Mouse (Mus musculus) right cerebral cortex, postnatal 10 days (tissue): ENCODE results near the gene Cd36.

Experiments used
- DNase-seq, 2 experiments: peaks; one replicate each; pipeline ENCODE4 v3.0.0; 2021; ENCODE audit warnings: low spot score in 2 of 2

Gene Cd36

GRCm38 (mm10) chr5:17858399-17858798, 30.2 kb downstream of the Cd36 start:
- DNase-seq = no peak

DNA sequence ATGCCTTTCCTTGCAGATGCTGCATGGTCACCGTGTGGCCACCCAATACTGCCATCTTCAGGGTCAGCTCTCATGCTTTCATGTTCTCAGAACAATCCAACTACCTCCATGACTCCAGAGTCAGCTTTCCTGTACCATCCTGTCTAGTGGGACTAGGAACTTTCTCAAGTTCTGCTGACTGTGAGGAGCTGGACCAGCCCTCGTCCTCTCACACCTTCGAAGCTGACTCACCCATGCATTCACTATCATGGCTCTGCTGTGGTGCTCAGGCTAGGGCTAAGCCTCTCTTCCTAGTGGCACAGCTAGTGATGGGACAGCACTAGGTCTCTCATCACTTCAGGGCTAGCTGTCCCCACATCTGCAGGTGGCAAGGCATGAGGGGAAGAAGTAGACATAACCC, 30.7 kb downstream of the Cd36 start:
- no peak for DNase-seq

DNA sequence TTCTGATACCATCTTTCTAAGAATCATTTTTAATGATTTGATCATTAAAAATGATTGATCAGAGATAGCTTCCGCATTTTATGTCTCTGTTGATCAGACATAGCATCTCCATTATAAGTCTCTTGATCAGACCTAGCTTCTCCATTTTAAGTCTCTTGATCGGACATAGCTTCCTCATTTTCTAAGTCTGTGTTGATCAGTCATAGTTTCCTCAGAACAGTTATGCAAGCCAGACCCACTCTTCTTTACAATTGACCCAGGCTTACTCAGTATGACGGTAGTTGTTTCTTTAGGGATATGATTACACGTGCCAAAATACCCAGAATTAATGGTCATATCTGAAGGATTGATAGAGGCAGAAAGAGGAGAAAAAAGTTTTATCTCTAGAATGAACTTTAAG, 31.3 kb downstream of the Cd36 start:
- no peak for DNase-seq

GRCm38 (mm10) chr5:17854127-17854923, 34.3 kb downstream of the Cd36 start:
- no peak for DNase-seq

GRCm38 (mm10) chr5:17850582-17850981, 38.0 kb downstream of the Cd36 start:
- DNase-seq = no peak

DNA sequence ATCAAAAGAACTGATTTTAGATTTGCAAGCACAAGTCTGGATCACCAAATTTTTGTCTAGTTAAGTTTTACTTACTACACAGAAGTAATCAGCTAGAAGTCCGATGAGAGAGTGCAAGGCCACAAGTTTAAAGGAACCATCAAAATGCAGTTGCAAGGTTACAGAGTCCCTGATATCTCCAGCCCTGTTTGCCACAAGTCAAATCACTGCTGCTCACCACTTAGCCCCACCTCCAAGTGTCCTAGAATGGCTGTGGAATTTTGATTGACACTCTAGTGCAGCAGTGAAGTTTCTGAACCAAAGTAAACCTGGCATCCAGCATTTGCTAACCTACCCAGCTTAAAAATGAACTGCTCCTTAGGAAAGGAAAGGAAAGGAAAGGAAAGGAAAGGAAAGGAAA, 39.0 kb downstream of the Cd36 start:
- no peak for DNase-seq

DNA sequence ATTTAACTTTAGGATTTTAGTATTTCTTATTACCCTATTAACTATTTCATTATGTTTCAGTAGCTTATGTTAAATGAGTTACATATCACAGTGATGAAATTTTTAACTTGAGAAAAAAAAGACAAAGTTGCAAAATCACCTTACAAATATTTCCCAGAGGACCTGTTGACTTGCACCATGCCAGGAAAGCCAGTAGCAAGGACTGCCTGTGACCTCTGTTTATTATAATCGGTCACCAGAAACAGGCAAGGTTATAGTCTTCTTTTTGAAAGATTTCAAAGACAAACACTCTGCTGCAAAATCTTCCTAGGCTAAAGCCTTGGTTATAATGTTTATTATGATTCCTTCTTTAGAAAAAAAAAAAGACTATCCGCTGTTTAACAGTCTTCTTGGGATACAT, 39.9 kb downstream of the Cd36 start:
- DNase-seq = no peak

GRCm38 (mm10) chr5:17848267-17848666, 40.3 kb downstream of the Cd36 start:
- DNase-seq = no peak

GRCm38 (mm10) chr5:17843921-17844320, 44.7 kb downstream of the Cd36 start:
- DNase-seq = no peak

DNA sequence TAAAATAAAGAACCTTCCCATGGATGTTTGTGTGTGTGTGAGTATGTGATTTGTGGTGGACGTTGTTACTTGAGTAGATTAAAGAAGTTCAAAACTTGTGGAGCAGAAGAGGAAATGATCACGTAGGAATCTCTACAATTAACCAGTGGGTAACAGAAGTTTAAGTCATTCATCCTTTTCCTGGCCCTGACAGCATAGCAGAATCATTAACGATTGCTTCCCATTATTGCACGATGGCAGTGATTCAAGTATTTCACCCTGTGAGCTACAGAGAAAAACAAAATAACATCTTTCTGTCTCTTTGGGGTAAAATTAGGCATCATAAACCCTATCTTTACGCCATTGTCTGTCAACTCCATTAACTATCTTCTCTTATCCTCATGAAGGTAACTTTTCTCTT, 45.3 kb downstream of the Cd36 start:
- DNase-seq = no peak

DNA sequence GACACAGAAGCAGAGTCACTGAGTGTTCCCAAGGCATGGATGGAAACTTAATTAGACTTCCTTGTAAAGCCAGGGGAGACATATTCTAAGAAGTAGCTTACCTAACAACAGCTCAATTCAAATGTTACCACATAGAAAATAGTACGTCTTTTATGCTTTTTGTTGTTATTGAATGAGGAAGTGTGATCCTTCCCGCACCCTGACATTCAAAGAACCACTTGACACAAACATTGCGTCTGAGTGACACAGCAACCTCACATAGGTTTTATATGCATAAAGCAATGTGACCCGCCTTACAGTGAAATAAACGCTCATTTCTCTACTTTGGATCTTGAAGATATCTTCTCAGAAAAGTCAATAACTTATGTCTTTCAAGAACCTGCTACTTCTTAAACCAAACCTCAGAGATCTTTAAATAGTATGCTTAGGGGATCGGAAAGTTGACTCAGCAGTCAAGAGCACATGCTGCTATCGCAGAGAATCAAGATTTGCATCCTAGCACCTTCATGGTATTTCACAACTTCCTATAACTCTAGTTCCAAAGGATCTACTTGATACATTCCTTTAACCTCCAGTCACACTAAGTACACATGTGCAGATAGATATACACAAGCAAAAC, 46.4 kb downstream of the Cd36 start:
- DNase-seq = no peak

DNA sequence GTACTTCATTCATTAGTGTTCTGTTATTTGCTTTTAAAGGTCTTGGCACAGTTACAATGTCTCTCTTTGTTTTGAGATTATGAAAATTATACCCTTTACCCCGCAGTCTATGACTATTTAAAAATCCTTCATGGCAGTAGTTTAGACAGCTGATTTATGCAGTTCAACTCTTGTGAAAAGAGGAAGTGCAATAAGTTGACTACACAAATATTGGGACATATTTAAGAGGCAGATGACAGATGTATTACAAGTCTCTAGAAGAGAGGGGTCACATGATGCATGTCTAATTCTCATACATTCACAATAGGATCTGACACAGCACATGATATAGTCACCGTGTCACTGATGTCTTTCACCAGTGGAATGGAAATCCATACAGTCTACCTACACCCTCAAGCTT, 49.1 kb downstream of the Cd36 start:
- DNase-seq = no peak

GRCm38 (mm10) chr5:17836408-17836807, 52.2 kb downstream of the Cd36 start:
- DNase-seq = no peak

DNA sequence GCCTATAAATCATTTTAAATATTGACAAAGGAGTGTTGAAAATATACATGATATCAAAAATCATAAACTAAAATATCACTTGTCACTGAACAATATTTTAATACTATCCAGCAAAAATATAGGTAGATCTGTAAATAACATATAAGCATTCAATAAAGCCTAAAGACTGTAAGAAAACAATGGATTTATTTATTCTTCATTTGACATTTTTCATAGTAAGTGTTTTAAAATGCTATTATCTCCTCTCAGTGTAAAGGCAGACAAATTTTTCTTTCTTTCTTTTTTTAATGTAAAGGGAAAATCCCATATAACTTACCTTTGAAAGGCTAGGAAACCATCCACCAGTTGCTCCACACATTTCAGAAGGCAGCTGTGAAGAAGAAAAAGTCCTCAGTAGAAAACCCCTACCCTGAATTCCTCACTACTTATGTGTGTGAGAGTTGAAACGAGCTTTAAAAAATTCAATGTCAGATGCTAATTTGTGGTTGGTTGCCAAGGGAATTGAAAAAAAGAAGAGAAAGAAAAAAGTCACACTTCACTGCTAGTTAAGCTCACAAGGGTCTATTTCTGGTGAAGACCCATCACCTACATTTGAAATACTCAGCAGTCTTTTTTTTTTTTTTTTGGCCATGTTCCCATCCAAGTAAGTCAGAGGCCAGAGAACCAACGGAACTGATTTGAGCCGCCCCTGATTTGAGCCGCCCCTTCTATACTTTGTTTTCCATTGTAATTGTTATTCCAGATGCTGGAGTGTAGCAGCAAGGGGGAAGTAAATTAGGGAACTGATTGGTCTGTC, 53.1 kb downstream of the Cd36 start:
- DNase-seq = no peak

GRCm38 (mm10) chr5:17833797-17834196, 54.8 kb downstream of the Cd36 start:
- DNase-seq = no peak

DNA sequence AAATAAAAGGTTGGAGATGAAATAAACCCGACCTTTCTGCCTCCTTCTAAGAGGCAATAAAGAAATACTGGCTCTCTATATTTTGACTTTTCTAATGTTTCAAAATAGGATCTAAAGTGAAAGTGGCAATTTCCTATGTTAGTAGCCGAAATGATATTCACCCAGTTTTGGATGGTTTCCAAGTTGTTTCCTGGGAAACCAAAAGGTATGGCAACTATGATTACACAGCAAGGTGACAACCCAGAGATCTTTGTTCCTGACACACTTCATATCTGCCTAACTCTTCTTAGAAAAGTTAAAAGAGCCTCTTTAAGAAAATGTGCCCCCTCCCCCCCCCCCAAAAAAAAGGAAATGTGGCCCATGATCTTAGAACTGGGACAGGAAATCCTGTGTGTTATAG, 58.1 kb downstream of the Cd36 start:
- DNase-seq = no peak

GRCm38 (mm10) chr5:17828713-17829544, 59.7 kb downstream of the Cd36 start:
- no peak for DNase-seq

DNA sequence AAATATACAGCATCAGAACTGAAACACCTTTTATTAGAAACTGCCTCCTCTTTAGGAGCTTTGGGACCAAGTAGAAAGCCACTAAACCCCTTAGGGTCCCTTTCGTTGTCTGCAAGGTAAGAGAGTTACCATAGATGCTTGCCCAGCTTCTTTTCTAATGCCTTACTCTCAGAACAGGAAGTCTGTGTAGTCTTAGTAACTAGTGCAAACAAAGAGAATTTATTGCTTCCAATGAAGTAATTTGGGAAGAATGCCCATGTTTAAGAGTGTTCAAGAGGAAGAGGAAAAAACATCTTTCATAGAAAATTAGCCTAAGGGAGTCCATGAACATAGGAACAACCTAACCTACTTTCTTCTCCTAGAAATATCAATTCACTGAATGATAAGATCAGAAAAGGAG, 67.2 kb downstream of the Cd36 start:
- DNase-seq = no peak

DNA sequence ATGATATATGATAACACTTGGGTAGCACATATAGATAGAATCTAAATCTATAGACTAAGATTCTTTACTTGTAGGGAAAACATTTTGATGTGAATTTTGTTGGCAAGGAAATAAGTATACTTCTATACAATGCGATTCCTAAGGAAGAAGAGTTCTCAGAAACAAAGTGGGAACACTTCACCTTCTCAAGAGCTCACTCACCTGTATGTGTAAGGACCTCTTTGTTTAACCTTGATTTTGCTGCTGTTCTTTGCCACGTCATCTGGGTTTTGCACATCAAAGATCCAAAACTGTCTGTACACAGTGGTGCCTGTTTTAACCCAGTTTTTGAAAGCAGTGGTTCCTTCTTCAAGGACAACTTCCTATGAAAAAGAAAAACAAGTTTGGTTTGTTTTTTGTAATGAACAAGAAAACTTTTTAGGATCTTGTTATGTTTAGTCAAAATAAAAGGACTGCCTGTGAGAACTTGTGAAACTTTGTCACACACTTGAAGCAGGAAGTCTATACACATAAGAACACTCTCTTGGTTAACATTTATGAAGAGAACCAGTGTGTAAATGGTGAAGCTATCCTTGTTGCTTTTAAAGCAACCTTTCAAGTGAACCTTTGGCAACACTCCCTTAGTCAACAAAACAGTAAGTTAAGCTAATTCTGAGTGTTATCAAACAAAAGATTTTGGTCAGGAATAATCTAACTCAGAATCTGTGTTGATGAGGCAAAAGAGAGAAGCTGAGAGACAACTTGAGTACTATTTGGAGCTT, 68.2 kb downstream of the Cd36 start:
- no peak for DNase-seq

DNA sequence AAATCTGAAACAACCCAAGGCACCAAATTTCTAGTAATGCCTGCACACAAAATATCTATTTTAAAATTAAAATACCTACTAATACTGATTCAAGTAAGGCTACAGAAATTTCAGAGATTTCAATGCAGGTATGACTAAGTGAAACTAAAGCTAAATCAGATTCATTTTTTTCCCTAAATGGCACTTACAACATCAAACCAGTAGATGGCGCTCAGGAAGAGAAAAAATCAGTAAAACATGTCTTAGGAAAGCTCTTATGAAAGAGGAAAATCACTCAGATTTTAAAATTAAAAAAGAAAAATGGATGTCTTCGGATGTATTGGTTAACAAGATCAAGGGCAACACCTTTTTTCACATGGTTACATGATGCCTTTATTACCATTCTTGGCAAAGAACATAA, 72.4 kb downstream of the Cd36 start:
- DNase-seq = no peak

GRCm38 (mm10) chr5:17810336-17810735, 78.3 kb downstream of the Cd36 start:
- DNase-seq = no peak
